Mouse (Mus musculus) brown adipose tissue, adult 24 weeks (tissue): ENCODE results near the gene Itgax. TPM values are rescaled to one million over a fixed set of nuclear protein-coding genes. Genes with fewer than 3 reads are reported as not detected.
"Not testable (repeated sequence)": the region's sequence is repeated elsewhere in the genome, so short reads cannot be mapped to it uniquely, and the experiment has no call there.

Experiments
- H3K27ac ChIP-seq: fragments of 200-500 bp; replicated peaks from 2 replicates; pipeline ENCODE4 v1.5.1; 2012; ENCODE audit warnings: low read depth, mild to moderate bottlenecking, low read length
- H3K4me1 ChIP-seq: fragments of 200-500 bp; 2 replicates; pipeline ENCODE4 v1.6.1; 2012; ENCODE audit warnings: low read length, mixed read lengths; ENCODE audit not compliant: control insufficient read depth, insufficient read depth, insufficient read length
- H3K4me3 ChIP-seq: fragments of 200-500 bp; 2 replicates; pipeline ENCODE4 v1.5.1; 2012; ENCODE audit warnings: low read depth, mild to moderate bottlenecking, low read length, moderate library complexity; ENCODE audit not compliant: insufficient read depth
- polyA plus RNA-seq: library from polyadenylated mRNA; stranded (reverse); fragments of >200 nt; gene quantifications from 2 replicates; pipeline ENCODE4 v1.2.4, GENCODE M21; 2012; ENCODE audit not compliant: missing spikeins, insufficient read depth, insufficient read length

Gene Itgax
- polyA plus RNA-seq, 1 experiment, result not detected

DNA sequence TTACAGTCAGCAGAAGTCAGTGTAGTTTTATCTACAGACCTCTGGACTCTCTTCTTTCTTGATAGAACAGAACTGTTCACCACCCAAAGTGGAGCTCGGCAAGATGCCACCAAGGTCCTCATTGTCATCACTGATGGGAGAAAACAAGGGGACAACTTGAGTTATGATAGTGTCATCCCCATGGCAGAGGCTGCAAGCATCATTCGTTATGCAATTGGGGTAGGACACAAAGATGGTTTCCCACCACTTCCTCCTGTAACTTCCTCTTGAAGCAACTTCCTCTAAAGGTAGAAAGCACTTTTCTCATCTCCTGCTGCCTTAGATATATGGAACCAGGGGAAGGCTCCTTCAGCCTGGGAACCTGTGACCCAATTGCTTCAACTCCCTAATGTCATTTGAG lies 4.2 kb downstream of the Itgax start:
- no peak overlapping the region for H3K27ac ChIP-seq
- H3K4me3 ChIP-seq, result no peak overlapping the region
- no peaks in the 10 kb centered on the region for H3K4me1 ChIP-seq

DNA sequence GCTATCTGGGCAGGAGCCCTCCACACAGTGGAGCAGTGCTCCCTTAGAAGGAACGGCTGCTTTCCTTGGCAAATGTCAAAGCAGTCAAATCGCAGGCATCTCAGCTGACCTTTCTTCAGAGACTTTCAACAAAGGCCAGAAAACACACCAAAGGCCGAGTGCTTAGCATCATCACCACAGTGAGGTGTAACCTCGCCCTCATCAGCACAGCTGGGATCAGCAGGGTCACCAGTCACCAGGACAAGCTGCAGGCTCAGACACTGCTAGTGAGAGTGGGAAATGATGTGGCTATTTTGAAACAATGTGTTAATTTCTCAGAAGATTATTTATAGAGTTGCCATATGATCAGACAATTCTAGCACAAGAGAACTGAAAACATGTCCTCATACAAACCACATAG lies 7.6 kb downstream of the Itgax start:
- Histone ChIP-seq H3K27ac (no peak overlapping the region), H3K4me3 (no peak overlapping the region), H3K4me1 (no peaks in the 10 kb centered on the region)

DNA sequence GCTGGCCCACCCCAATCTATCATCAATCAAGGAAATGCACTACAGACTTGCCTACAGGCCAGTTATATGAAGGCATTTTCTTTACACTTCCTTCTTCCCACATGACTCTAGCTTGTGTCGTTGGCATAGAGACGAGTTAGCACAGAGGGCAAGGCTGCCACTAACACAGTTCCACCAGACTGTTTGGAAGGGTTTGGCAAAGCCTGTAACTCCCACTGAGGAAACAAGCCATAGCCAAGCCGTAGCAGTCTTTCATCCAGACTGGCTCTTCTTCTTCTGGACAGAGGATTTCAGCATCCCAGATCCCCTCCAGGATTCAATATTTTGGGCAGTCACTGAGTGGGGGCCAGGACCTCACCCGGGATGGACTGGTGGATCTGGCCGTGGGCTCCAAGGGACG lies 10.3 kb downstream of the Itgax start:
- H3K4me3 ChIP-seq, result no peak overlapping the region
- no peak overlapping the region for H3K27ac ChIP-seq
- no peaks in the 10 kb centered on the region for H3K4me1 ChIP-seq

DNA sequence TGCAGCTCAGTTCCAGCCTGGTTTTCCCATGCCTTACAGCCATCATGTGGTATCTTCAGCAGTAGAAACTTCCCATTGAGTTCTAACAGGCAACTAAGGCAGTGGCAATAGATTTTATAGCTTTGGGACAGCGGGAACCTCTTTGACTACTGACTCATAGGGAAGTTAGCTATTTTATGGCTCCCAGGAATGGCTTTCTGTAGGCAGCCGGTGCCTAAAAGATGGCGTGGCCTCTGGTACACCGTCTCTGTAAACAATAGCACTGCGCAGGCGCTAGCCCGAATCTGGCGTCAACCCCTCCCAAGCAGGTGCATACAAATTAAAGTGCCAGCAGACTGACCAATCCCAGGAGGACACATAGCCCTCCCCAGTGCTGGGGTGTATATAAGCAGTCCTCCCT lies 21.6 kb downstream of the Itgax start:
- Histone ChIP-seq H3K4me3 (no peak overlapping the region), H3K4me1 (no peaks in the 10 kb centered on the region), H3K27ac (no peak overlapping the region)

DNA sequence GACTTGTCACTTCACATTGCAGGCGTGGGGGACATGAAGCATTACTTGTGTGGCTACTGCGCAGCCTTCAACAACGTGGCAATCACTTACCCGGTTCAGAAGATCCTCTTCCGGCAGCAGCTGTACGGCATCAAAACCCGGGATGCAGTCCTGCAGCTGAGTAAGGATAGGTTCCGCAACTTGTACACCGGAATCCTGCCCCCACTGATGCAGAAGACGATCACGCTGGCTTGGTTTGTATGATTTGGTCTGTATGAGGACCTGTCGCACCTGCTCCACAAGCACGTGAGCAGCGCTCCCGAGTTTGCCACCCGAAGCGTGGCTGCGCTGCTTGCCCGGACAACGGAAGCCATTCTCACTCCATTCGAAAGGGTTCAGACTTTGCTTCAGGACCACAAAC lies 24.7 kb downstream of the Itgax start, which contains the start of gene Itgad:
Gene Itgad, plus strand, starts transcription at position 301 of the 400 bp plus-strand sequence.
- no peaks in the 10 kb centered on the region for H3K4me1 ChIP-seq
- H3K27ac ChIP-seq, result no peak within 1 kb of the TSS
- H3K4me3 ChIP-seq, result no peak within 1 kb of the TSS

DNA sequence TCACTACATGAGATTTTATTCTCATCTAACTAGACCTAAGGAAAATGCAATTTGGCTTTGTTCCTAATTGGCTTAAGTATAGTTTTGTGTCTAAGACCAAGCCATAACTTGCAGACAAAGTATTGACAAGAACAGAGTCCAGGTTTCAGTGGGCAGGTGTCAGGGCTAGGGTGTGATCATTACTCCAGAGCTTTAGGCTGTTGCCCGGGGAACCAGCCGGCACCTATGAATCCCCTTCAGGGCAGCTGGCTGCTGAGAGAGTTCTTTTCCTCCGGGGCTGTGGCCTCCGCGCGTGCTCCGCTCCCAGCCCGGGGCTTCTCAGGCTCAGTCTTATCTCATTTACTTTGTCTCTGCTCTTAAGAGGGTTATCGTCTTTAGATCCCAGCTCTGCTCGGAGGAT lies 25.6 kb downstream of the Itgax start:
- Histone ChIP-seq H3K4me3 (no peak overlapping the region), H3K27ac (no peak overlapping the region), H3K4me1 (no peaks in the 10 kb centered on the region)

- H3K27ac ChIP-seq, H3K4me1 ChIP-seq, H3K4me3 ChIP-seq: not testable (repeated sequence)
Observed at GRCm38 (mm10) chr7:128158688-128159354, 29.5 kb downstream of the Itgax start.

GRCm38 (mm10) chr7:128164001-128164400 lies 34.7 kb downstream of the Itgax start:
- H3K4me3 ChIP-seq, result no peak overlapping the region
- no peaks in the 10 kb centered on the region for H3K4me1 ChIP-seq
- H3K27ac ChIP-seq, result no peak overlapping the region

GRCm38 (mm10) chr7:128166391-128166790 lies 37.0 kb downstream of the Itgax start:
- Histone ChIP-seq H3K4me3 (no peak overlapping the region), H3K27ac (no peak overlapping the region), H3K4me1 (no peaks in the 10 kb centered on the region)

DNA sequence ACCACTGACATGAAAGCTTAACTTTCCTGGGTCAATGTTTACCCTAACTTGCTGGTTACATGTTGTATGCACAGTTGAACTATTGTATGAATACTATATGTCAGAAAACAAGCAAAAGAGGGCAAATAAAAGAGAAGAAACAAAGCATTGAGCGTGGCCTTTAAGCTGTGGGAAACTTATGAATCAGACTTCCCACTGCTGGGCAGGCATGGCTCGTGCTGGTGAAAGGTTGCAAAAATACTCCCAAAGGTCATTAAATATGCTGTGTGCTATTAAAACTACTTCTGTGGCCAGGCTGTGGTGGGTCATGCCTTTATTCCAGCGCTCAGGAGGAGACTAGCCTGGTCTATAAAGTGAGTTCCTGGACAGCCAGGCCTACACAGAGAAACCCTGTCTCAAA lies 40.6 kb downstream of the Itgax start:
- Histone ChIP-seq H3K27ac (no peak overlapping the region), H3K4me3 (no peak overlapping the region), H3K4me1 (no peaks in the 10 kb centered on the region)

DNA sequence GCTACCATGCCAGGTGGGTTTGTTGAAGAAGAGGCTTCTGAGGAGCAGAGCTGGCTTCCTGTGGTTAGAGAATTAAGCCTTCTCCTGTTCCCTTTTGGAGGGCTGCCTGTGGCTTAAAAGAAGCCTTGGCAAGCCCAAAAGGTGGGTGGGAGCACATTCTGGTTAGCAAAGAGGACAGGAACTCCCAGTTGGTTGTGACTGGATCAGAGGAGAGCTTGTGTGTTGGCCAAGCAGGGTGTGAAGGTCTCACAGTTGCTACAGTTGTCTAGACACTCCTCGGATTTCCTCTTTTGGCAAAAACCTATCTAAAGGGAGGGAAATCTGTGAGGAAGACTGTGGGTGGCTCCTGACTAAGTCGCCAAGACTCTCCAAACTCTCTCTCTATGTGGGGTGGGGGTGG lies 49.0 kb downstream of the Itgax start:
- no peak overlapping the region for H3K27ac ChIP-seq
- no peak overlapping the region for H3K4me3 ChIP-seq
- no peaks in the 10 kb centered on the region for H3K4me1 ChIP-seq

GRCm38 (mm10) chr7:128180126-128180525 lies 50.8 kb downstream of the Itgax start:
- Histone ChIP-seq H3K27ac (no peak overlapping the region), H3K4me1 (no peaks in the 10 kb centered on the region), H3K4me3 (no peak overlapping the region)

DNA sequence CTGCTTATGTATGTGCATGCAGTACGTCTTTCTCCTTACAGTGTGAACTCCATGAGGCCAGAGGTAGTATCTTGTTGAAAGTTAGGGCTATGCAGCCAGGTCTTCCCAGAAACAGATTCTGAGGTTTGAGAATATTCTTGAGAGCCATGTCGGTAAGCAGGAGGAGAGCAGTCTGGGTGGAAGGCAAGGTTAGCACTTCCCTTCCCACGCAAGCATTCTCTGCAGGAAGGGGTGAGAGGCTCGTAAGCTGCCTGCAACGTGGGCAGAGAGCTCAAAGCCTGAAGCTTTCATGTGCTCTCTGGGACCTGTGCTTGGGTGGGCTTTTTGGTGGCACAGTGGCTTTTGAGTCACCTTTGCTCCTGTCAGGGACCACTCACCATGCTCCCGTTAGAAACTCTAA lies 51.2 kb downstream of the Itgax start:
- no peak overlapping the region for H3K4me3 ChIP-seq
- no peaks in the 10 kb centered on the region for H3K4me1 ChIP-seq
- H3K27ac ChIP-seq, result no peak overlapping the region

- H3K4me3 ChIP-seq, result no peak overlapping the region
- H3K4me1 ChIP-seq, result no peaks in the 10 kb centered on the region
- no peak overlapping the region for H3K27ac ChIP-seq
Observed at GRCm38 (mm10) chr7:128181691-128182090, 52.3 kb downstream of the Itgax start.
